Mouse (Mus musculus) left cerebral cortex, adult 9 months (tissue): ENCODE data around the gene Rere.
A peak's percentile ranks its signal among the peaks of the same experiment; 100 is the strongest.
"Not testable (repeated sequence)": the region's sequence is repeated elsewhere in the genome, so short reads cannot be mapped to it uniquely, and the experiment has no call there.

Experiments used
- DNase-seq, 2 experiments: peaks; one replicate each; pipeline ENCODE4 v3.0.0; 2022; ENCODE audit warnings: low spot score in 2 of 2

The Rere gene

DNA sequence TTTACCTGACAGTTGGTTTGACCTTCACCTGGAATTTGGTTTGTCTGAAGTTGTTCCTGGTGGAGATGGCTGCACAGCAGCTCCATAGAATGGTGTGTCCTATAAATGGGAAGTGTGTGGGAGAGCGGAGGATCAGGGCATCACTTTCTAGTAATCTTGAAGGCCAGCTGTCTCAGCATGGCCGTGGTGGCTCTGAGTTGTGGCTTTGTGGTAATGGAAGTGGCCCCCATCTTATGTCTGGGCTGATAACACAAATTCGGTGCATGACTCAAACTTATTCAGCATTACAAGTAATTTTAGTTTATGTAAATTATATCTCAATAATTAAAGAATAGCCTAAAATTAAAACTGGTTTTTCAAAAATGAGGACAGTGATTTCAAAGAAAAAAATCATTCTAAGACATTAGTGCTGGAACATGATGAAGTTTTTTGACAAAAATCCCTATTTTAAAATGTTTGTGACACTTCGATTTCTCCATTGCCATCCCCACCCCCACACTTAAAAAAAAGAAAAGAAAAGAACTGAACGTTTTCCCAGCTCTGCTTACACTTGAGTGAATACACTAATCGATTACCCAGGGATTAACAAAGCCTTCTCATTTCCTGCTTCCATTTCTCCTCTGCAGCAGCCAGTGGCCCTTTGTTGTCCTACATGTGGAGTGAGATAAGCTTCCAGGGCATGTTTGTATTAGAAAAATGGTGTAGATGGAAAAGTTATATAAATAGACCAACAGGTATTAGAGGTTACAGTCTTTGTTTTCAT, 180.2 kb downstream of the Rere start:
- no peak for DNase-seq

DNA sequence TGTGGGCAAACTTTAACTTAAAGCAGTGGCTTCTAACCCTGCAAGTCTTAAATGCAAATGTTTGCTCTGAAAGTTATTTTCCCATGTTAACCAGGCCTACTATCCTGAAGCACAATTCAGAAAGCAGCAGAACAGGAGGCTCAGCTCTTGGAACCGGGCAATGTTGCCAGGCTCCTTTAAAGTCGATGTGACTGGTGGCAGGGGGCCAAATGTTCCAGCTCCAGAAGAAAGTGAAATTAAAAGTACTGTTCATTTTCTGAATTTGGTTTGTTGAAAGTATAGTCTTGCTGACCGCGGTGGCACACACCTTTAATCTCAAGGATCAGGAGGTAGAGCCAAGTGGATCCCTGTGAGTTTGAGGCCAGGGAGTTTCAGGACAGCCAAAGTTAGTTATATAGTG, 180.9 kb downstream of the Rere start:
- DNase-seq: peak in 1 of 2 experiments; percentile 43

- peak in 1 of 2 experiments; percentile 68 for DNase-seq
Measured at GRCm38 (mm10) chr4:150465759-150466158, 184.3 kb downstream of the Rere start.

- no peak for DNase-seq
Measured at GRCm38 (mm10) chr4:150469274-150469673, 187.8 kb downstream of the Rere start.

- DNase-seq: no peak
Measured at GRCm38 (mm10) chr4:150470674-150471328, 189.4 kb downstream of the Rere start.

DNA sequence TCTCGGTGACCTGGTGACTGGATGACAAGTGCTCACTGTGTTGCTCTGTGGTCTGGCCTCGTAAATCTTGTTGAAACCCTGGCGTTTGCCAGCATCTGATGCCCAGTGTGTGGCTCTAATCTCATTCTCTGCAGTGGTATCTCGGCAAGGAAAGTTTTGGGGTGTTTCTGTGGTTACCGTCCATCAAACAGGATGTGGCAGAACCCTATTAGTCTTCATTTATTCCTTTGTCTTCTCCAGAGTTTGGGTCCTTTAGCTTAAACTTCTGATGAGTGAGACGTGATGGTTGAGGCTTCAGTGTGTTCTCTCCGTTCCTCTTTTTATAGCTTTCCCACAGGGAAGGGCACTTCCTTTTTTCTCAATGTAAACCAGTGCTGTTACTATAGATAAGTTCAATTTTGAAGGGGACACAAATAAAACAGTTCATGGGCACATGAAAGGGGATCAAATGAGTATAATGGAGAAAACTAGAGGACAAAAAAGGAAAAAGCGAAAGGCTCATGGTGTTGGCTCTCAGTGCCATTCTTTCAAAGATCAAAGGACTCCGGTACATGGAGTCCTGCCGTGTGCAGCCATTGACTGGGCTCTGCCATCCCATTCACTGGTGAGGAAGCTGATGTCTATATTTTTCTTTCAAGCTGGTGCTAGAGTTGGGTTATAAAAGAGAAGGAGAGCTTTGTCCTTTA, 191.4 kb downstream of the Rere start:
- DNase-seq: no peak

DNA sequence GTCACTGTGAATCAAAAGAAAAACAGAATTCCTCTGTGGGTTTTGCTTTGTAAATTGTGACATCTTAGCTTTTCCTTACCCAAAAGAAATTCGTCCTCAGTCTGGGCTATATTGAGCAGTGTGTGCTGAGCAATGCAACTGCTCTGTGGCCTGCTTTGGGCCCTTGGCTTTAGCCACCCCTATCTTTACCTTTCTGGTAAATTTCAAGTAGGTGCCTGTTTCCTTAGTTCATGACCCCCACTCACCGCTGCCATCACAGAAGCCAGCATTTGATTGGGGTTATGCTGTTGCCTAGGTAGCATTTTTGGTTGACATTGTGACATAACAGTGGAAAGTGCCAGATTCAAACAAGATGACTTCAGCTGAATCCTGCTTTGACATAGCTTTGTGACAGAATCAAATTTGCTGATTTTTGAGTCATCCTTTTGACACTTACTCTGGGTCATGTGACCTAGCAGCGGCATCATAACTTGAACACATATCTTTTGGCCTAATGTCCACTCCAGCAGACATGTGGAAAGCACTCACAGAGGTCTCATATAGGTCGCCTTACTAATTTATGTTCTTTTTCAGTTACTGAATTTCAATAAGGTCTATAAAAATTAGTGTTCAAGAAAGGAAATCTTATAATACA, 192.1 kb downstream of the Rere start:
- no peak for DNase-seq

- DNase-seq: peak in 1 of 2 experiments; percentile 63
Measured at GRCm38 (mm10) chr4:150474086-150474485, 192.6 kb downstream of the Rere start.

DNA sequence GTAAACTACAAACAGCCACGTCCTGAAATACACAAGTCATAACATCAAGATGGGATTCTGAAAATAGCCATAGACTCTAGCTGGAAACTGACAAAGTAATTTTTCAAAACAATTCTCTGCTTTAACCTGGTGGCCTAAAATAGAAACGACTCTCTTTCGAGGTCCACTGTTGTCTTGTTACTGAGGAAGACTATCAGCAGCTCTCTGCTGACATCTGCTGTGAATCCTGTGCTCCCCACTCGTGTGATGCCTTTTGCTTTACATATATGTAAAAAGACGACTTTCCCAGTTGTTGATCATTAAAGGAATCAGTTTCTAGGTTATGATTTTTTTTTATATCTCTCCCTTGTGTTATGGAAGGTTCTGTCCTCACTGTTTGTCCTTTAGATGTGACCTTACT, 194.8 kb downstream of the Rere start:
- DNase-seq: no peak

DNA sequence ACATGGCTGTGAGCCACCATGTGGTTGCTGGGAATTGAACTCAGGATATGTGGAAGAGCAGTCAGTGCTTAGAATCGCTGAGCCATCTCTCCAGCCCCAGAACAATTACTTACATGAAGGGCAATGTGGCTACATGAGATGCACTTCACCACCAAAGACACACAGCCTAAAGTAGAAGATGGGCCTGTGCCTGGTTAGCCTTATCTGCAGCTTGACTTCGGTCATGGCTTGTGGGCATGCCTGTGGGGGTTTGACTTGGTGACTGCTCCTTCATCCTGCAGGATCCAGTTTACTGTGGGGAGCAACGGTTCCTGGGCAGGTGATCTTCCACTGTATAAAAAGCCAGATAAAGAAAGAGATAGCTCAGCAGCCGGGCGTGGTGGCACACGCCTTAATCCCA, 196.6 kb downstream of the Rere start:
- DNase-seq: no peak

DNA sequence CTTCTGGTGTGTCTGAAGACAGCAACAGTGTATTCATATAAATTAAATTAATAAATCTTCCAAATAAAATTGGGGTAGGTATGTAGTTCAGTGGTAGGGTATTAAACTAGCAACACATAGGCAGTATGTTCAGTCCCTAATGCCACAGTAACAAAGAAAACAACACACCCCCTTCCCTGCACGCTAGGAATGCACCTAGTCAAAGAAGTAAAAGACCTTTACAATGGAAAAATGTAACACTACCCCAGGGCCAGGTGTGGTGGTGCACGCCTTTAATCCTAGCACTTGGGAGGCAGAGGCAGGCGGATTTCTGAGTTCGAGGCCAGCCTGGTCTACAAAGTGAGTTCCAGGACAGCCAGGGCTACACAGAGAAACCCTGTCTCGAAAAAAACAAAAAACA, 201.6 kb downstream of the Rere start:
- DNase-seq: not testable (repeated sequence)

- DNase-seq: no peak
Measured at GRCm38 (mm10) chr4:150486097-150486496, 204.7 kb downstream of the Rere start.

DNA sequence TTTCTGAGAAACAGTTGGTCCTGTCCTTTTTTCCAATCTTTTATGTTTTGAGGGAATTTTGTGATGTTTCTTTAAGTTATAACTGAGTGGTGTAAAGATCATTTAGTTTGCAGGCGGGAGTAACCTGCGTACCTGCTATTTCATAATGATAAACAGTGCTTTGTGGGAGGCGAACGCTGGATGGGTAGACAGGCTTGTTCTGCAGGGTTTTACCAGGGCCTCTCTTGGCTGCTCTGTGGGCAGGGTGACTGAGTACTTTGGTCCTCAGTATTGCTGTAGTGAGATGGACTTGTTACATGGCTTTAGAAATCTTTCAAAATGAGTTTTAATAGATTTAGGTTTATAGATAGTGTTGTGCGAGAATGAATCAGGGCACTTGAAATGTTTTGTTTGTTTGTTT, 205.7 kb downstream of the Rere start:
- no peak for DNase-seq

- DNase-seq: peak; percentile 72 to 85
Measured at GRCm38 (mm10) chr4:150488096-150488748, 206.8 kb downstream of the Rere start.

DNA sequence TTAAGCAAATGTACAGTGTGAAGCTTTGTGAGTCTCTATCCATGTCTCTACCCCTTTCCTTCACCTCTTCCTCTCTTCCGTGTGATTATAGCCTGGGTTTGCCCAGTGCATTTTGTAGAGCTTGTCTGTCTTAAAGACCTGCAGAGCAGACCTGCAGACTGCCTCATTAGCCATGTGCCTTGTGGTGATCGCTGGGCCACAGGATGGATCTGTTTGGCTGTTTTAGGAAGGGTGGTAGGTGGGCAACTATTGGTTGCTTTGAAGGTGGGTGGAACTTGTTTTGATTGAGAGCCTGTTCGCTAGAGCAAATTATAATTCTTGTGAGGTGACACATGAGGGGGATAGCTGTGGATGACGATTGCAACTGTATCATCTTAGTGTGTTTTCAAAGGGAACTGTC, 207.3 kb downstream of the Rere start:
- peak in 1 of 2 experiments; percentile 42 for DNase-seq

DNA sequence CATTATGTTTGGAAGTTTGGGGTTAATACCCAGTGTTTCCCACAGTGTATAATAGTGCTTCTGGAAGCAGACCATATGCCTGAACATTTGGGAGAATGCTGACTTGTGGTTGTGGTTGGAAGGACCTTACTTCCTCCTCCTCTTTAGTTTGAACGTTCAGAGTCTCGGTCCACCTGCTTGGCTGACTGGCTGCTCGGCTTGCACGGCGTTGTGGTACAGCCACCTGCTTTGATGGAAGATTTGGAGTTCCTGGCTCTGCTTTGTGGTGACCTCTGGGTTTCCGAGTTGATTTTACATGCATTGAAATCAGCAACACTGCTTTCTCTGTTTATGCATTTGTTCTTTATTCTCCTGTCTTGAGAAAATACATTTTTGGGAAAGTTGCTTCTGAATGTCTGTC, 208.6 kb downstream of the Rere start:
- DNase-seq: no peak

DNA sequence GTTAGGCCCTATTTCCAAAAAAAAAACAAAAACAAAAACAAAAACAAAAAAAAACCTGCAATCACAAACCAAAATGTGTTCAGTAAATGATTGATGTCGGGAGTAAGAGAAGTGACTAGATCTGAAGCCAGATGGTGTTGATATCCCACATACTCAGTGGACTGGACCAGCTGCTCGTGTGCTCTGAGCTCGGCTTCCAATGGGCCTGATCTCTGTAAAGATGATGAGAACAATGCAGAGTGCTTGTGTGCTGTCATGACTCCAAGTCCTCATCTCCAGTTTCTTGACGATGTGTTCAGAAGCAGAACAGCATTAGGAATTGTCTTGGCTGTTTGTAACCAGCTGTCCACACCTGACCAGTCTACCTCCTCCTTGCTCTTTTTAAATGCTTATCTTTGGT, 210.3 kb downstream of the Rere start:
- DNase-seq: no peak

DNA sequence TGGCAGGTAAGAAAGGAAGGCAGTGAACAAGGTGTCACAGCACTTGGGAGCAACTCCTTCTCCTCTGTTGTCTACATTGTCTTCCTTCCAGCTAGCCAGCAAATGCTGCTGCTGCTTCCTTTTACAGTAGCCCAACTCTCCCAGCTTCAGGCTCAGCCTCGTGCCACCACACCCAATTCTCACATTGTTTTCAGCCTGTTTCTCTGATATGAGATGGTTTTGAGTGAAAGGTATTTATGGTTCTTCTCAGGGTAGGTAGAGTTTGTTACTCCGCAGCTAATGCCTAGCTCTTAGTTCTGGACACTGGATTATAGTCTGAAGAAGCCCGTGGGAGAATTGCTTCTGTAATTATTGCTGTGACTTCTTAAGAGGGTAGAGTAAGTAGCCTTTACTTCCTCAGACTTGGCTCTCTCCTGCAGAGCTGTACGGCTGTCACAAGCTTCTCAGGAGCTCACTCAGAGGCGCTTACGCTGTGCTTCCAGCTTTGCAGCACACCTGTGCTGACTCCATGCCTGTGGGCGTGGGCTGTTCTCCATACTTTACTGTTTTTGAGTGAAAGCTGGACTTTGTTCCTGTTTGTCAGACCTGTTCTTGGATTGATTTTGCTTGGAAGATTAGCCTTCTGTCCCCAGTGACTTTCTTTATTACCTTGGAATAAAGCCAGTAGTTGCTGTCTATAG, 212.0 kb downstream of the Rere start:
- no peak for DNase-seq

GRCm38 (mm10) chr4:150493938-150494330, 212.5 kb downstream of the Rere start:
- not testable (repeated sequence) for DNase-seq

GRCm38 (mm10) chr4:150495568-150495967, 214.1 kb downstream of the Rere start:
- DNase-seq: no peak
